Comparison of ENCODE assay signal across 15 mouse cellular contexts in the genomic region with DNA sequence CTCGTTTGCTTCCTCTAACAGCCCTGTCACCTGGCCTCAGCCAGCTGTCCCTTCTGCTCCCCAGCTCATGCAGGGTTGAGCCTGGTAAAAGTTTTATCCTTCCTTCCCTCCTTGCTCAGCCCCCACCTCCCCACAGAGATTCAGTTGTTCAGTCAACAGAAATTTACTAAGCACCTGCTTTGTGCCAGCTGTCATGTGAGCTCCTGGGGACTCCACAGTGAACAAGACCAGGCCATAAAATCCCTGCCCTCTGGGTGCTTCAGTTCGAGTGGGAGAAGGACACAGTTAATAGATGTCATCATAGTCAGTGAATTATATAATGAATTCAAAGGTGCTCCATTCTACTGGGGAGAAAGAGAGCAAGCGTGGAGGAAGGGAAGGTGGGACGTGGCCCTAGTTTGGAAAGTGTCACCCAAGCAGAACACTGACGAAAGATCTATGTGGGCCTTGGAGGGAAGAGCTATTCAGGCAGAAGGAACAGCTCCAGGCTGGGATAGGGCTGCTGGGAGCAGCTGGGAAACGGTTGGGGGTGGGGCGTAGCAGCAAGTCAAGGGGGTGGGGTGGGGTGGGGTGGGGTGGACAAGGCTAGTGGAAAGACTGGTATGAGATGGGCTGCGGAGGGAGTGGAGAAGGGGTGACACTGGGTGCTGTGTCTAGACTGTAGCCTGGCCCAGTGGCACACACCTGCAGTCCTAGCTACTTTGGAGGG. TPM values are rescaled to one million over a fixed set of nuclear protein-coding genes. Genes with fewer than 3 reads are reported as not detected.
A peak's percentile ranks its signal among the peaks of the same experiment; 100 is the strongest.
DNase-seq lines count a peak whose midpoint lies in the region; ATAC-seq and TF ChIP-seq lines count a peak whose summit lies in the region.
"Had no signal": no experiment of that assay in that cellular context is flagged by ENCODE, and none has a peak within 500 bp of the region (broad histone marks: within the 10 kb centered on the region; RNA-seq: fewer than 3 reads in every experiment).

No protein-coding gene starts in this region.

- H3K9me3 ChIP-seq in hindbrain, embryonic 13.5 days = no peaks in the 10 kb centered on the region
- H3K9me3 ChIP-seq in hindbrain, embryonic 16.5 days (ENCODE audit: control insufficient read depth, low read length) = no peaks in the 10 kb centered on the region
- H3K9me3 ChIP-seq: heart, embryonic 15.5 days; kidney, embryonic 15.5 days; limb, embryonic 15.5 days had no signal

- peaks cover 95% of the 10 kb centered on the region for H3K4me1 ChIP-seq in hindbrain, embryonic 13.5 days (replicated peaks)
- H3K4me1 ChIP-seq in hindbrain, embryonic 16.5 days (ENCODE audit: control insufficient read depth, insufficient read depth, low read depth, low read length) = peaks cover 72% of the 10 kb centered on the region
- peaks cover 48% of the 10 kb centered on the region for H3K4me1 ChIP-seq in thymus, adult 2 months (replicated peaks; ENCODE audit: control insufficient read depth, insufficient read depth, low read length)

- 57% methylated on average over 8 of the region's 8 CpGs for WGBS in hindbrain, embryonic 13.5 days
- 56% methylated on average over 8 of the region's 8 CpGs for WGBS in hindbrain, embryonic 16.5 days
- 94% methylated on average over 8 of the region's 8 CpGs for WGBS in thymus, adult 2 months

- no peak for ATAC-seq in hindbrain, embryonic 13.5 days (ENCODE audit: low FRiP score)
- ATAC-seq in hindbrain, embryonic 16.5 days = no peak

- no peak for TF ChIP-seq POLR2A in thymus, adult 2 months (IDR thresholded peaks at IDR 0.05; ENCODE audit: control insufficient read depth, extremely low read depth, insufficient read depth, low read length, poor library complexity)

- TF ChIP-seq CTCF in thymus, adult 2 months (IDR thresholded peaks at IDR 0.05; ENCODE audit: borderline replicate concordance, control insufficient read depth, extremely low read depth, insufficient read depth, low read length, poor library complexity) = no peak

- DNase-seq in cerebellum, adult 9-11 months = peak; percentile 27
- DNase-seq in cerebellum, postnatal 10 days = no peak
- DNase-seq in retina, postnatal 1 day = peak; percentile 42
- DNase-seq in retina, embryonic 14.5 days (ENCODE audit: low spot score) = no peak
- no peak for DNase-seq in thymus, adult 2 months
- DNase-seq in adipocyte (ENCODE audit: low spot score) = no peak
- DNase-seq: lung, adult 2 months; lung, postnatal 4 days; midbrain, embryonic 14.5 days; thymus, postnatal 14 days had no signal

- H3K27me3 ChIP-seq in hindbrain, embryonic 13.5 days = no peaks in the 10 kb centered on the region
- no peaks in the 10 kb centered on the region for H3K27me3 ChIP-seq in hindbrain, embryonic 16.5 days (replicated peaks; ENCODE audit: control insufficient read depth, insufficient read depth, low read length)
- no peaks in the 10 kb centered on the region for H3K27me3 ChIP-seq in thymus, adult 2 months (ENCODE audit: control insufficient read depth, insufficient read depth, low read length)
- H3K27me3 ChIP-seq: heart, embryonic 15.5 days; kidney, embryonic 15.5 days; limb, embryonic 15.5 days had no signal

- H3K27ac ChIP-seq in hindbrain, embryonic 13.5 days = peak overlapping the region; percentile 35; the same call in 1 of the 2 replicates
- no peak overlapping the region; the same call in 1 of the 2 replicates for H3K27ac ChIP-seq in hindbrain, embryonic 16.5 days (ENCODE audit: low read depth, low read length)
- no peak overlapping the region for H3K27ac ChIP-seq in thymus, adult 2 months (ENCODE audit: control insufficient read depth, insufficient read depth, low read length)
- H3K27ac ChIP-seq: heart, embryonic 15.5 days; kidney, embryonic 15.5 days; limb, embryonic 15.5 days had no signal

- H3K36me3 ChIP-seq in hindbrain, embryonic 13.5 days = peaks cover 91% of the 10 kb centered on the region
- peaks cover 6% of the 10 kb centered on the region for H3K36me3 ChIP-seq in hindbrain, embryonic 16.5 days (ENCODE audit: control insufficient read depth, insufficient read depth, low read length)
- H3K36me3 ChIP-seq in thymus, adult 2 months (ENCODE audit: control insufficient read depth, insufficient read depth, low read length) = no peaks in the 10 kb centered on the region; the same call in 1 of the 2 replicates
- H3K36me3 ChIP-seq: heart, embryonic 15.5 days had no signal

- peak overlapping the region; percentile 46; the same call in 1 of the 2 replicates for H3K9ac ChIP-seq in hindbrain, embryonic 13.5 days
- no peak overlapping the region for H3K9ac ChIP-seq in hindbrain, embryonic 16.5 days (ENCODE audit: low read depth, low read length)
- H3K9ac ChIP-seq: heart, embryonic 15.5 days; kidney, embryonic 15.5 days; limb, embryonic 15.5 days had no signal

- H3K4me3 ChIP-seq in hindbrain, embryonic 13.5 days = no peak overlapping the region
- H3K4me3 ChIP-seq in hindbrain, embryonic 16.5 days (ENCODE audit: low read length) = no peak overlapping the region
- no peak overlapping the region for H3K4me3 ChIP-seq in thymus, adult 2 months (ENCODE audit: control insufficient read depth, insufficient read depth, low read length)
- H3K4me3 ChIP-seq: heart, embryonic 15.5 days; kidney, embryonic 15.5 days; limb, embryonic 15.5 days had no signal

- H3K4me2 ChIP-seq in hindbrain, embryonic 13.5 days = peak overlapping the region; percentile 100
- no peak overlapping the region for H3K4me2 ChIP-seq in hindbrain, embryonic 16.5 days (ENCODE audit: low read length)
- H3K4me2 ChIP-seq: heart, embryonic 15.5 days; kidney, embryonic 15.5 days; limb, embryonic 15.5 days had no signal

RNA-seq across cellular contexts. Expression of a gene that starts 7.5 kb away (rescaled TPM):
- polyA plus RNA-seq in hindbrain, embryonic 13.5 days (2015; fragmentation: Nextera tagmentation; extraction: Ambion mirVana) = 248 and 253 TPM in 2 replicates
- polyA plus RNA-seq in hindbrain, embryonic 16.5 days (2015; fragmentation: Nextera tagmentation; extraction: Ambion mirVana) = 159 and 208 TPM in 2 replicates
- polyA plus RNA-seq in thymus, adult 2 months (2012; rRNA removed) = 78.1 and 82.0 TPM in 2 replicates

Comparison
In these comparisons a context has a peak if more than half of its experiments do, and no peak if none do; other contexts are left out.
1. DNase-seq: peak in cerebellum, adult 9-11 months (single experiment) and retina, postnatal 1 day (single experiment); none in cerebellum, postnatal 10 days (0 of 2), retina, embryonic 14.5 days (single experiment), thymus, adult 2 months (single experiment) and adipocyte (single experiment).